Mouse (Mus musculus) B cell, adult 2 months (primary cell): ENCODE results near the gene Tlcd2.

ENCODE experiments used
- DNase-seq, 2 experiments: peaks; one replicate each; pipeline ENCODE4 v3.0.0; 2022

Tlcd2 gene

DNA sequence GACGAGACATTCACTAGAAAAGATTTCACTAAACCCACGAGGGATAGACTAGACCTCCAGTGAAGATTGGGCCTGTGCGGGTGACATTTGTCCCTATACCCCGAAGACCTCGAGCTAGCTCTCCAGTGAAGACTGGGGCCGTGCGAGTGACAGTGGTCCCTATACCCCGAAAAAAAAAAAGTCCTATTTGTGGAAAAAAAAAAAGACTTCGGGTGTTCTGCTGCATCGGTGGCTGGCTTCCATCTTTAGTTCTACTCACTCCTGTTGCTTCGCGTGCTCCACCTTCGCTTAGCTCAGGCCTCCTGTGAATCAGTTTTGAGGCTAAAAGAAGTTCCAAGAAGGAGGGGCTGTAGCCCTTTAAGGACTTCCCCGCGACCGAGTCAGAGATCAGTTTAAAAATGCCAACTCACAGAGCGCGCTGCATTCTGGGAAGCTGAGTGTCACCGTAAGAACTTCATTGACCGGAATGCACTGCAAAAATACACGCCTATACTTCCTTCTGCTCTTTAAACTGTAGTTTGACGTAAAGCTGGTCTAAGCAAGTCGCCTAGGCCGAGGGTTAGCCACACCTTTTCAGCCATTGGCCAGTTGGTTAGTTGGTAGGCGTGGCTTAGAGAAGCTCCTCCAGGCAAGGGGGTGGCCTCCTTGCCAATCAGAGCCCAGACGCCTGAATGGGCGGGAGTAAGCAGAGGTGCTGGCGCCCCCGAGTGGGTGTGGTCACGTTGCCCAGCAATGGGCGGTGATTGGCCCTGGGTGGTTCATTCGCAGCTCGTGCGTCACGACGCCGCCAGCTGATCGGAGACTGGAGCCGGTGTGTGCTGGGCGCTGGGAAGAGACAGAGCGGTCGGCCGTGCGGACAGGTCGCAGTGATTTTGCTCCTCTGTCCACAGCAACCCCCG, at the start of gene Tlcd2:
TSS of gene Tlcd2 (plus strand) at position 872 of the 899 bp plus-strand sequence.
- DNase-seq = peak; percentile 98 to 99

DNA sequence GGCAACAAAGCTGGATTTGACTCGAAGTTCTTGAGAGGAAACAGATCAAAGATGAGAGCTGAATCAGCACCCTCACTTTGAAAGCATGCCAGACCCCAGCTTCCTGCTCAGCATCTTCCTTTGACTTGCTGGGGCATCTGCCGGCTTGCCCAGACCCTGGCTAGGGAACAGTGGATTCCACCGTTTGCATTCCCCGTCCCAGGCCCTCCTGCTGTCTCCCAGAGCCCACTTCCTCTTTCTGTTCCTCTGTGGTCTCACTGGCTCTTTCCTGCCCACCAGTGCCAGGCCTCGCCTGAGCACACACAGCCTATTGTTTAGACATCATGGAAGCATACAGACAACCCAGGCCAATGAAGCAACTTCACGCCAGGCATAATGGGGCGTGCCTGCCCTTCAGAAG, 46.4 kb upstream of the Tlcd2 start:
- DNase-seq = peak in 1 of 2 experiments; percentile 42

DNA sequence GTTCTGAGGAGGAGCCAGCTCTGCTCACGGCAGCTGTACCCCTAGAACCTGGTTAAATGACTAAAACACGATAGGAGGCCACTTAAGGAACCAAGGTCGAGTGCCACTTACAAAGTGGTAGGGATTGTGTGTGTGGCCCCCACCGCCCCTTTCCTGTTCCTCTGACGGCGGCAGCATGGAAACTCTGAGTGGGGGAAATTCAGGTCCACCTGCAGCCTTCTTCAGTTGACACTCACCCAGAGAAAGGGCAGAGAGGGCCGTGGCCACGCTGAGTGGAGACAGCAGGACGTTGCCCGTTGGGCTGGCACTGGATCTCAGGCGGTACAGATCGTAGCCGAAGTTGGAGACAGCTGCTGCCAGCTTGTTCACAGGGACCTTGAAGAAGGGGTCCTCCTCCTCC, 45.5 kb upstream of the Tlcd2 start:
- DNase-seq = peak; percentile 32 to 39

DNA sequence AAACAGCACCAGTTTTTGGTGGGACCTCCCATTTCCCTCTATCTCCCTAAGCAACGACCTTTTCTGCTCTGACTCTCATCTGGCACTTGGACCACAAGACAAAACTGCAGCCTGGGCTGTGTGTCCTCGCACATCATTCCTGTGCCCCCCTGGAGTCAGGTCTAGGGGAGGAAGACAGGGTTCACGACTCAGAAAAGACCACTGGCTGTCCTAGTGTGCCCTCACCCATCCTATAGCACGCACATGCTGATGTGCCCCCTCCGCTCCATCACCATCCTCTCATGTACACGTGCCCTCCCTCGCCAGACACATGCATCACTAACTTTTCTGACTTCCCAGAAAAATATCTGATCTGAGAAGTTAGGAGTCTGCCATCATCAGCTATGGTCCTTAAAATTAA, 41.5 kb upstream of the Tlcd2 start:
- no peak for DNase-seq

DNA sequence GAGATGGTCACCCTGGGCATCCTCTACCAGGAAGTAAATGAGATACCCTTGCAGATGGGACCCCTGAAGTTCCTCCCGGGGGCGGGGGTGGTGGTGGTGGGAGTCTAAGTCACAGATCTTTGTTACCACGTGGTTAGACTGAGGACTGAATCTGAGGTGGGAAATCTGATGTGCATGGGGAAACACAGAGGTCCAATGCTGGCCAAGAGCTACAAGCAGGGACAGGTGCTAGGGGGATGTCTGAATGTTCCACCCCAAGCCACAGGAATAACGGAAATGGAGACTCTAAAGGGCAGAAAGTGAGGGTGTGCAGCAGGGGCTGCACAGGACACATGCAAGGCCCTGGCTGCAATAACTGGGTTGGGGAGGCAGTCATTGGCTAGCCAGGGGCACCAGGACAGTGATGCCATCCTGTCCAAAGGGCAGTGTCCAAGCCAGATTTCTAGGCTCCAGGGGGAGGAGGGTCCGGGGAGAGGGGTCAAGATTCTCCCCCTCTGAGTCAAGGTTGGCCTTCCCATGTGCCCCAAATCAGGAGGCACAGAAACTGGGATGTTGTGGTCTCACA, 40.6 kb upstream of the Tlcd2 start:
- no peak for DNase-seq

DNA sequence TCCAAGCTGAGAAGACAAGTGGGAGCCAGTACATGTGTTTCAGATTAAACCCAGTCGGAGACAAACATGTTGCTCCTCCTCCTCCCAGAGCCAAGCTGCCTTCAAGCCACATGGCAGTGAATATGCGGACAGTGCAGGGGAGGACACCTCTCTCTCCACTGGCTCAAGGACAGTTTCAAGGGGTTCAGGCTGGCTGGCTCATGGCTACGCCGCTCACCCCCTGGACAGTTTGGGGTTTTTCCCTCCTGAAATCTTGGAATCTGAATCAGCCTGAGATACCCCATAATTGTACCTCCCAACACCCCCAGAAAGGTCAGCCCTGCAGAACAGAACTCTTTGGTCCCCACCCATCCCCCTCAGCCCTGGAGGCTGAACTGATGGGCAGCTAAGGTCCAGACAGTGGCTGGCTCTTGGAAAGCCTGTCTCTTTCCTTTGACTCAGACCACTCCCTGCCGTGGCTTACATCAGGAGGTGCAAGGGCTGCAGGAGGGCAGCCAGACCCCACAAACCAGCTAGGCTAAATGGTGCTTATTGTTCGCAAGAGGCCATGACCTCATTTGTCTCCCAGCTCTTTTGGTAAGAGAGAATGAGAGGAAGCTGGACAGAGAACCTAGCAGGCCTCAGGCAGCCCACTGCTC, 40.0 kb upstream of the Tlcd2 start:
- no peak for DNase-seq

DNA sequence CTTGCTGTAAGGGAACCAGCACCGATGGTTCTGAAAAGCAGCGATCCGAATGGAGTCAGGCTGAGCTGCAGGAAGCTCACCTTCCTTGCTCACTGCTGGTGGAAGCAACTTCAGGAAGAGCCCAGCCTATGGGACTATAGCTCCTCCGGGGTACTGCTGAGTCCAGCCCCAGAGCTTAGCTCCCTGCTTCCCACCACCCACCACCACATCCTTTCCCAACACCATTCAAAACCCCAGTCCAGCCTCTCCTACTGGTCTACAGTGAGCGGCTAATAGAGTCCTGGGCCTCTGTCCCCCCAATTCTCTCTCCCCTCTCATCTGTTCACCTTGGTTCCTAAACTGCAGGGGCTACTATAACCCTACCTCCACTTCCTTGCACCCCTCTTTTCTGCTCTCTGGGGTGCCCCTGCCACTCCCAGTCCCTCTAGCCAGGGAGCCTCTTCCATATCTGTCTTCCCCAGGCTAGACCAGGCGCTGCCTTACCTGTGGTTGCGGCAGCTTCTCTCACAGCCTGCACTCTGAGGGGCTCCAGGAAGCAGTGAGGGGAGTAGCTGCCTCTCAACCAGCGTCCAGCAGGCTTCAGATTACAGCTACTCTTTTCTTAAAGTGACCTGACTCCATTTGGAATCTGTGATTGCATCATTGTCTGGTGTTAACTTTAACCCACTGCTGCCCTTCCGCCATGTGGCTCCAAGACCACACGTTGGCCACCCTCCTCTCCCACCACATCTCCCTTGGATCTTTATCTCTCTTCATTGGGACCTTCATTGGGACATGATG, 39.3 kb upstream of the Tlcd2 start, which contains the start of gene Serpinf1:
TSS of gene Serpinf1 (minus strand) at position 689 of the 780 bp plus-strand sequence.
- no peak for DNase-seq

DNA sequence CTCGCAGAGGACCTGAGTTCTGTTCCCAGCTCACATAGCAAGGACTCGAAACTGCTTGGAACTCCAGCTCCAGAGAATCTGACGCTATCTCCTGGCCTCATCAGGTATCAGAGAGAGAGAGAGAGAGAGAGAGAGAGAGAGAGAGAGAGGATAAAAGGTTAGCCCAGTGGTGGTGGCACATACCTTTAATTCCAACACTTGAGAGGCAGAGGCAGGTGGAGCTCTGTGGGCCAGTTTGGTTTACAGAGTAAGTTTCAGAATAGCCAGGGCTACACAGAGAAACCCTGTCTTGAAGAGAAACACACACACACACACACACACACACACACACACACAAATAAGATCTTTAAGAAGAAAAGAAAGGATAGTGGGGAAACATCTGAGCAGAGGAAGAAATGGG, 38.4 kb upstream of the Tlcd2 start:
- no peak for DNase-seq

DNA sequence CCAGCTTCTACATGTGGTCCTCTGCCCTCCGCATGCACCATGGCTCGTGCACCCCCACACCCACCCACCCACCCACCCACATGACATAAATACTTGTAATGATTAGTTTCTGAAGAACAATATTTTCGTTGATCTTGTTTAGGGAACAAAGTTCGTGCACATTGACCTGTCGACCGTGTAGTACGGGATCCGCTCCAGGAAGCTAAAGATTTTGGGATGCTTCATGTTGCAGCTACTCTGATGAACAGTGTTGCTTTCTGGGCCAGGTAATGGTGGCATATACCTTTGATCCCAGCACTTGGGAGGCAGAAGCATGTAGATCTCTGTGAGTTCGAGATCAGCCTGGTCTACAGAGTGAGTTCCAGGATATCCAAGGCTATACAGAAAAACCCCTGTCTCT, 37.5 kb upstream of the Tlcd2 start:
- no peak for DNase-seq

DNA sequence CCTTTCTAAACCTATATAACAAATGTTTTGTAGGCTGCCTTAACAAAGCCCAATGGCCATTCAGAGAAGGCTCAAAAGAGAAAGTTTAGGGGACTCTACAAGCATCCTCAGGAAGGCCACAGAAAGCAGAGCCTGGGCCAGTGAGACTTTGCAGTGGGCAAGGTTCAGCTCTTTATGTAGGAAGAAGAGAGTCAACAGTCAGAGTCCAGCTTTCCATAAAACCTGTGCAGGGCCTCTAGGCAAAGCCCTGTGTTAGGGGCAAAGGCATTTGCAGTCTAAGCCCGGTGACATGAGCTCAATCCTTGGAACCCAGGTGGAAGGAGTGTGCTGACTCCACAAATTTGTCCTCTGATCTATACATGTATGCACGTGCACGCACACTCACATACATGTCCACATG, 37.1 kb upstream of the Tlcd2 start:
- DNase-seq = no peak

DNA sequence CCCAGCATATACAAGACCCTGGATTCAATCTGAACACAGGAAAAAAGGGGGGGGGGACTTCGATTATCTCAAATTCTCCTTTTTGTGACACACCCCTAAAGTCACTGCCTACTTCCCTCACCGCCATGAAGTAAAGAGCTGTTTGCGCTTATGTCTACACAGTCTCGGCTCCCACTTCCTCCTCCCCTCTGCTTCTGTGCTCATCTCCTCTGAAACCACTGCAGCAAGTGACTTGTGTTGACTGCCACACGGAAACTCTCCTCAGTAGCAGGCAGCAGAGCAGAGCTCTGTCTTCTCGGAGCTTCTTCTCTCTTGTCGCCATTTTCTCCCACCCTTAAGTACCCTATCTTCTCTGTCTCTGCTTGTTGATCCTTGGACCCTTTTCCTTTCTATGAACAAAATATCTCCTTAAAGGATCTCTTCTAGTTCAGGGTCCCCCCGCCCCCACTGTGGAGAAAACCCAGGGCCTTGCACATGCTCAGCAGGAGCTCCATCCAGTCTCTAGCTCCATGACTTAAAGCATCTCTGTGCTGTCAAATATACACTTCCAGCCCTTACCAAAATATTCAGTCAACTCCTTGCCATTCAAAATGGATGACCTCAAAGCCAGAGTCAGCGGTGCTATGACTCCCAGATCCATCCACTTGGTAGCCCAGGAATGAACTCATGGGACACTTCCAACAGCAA, 32.4 kb upstream of the Tlcd2 start:
- peak; percentile 43 to 54 for DNase-seq

DNA sequence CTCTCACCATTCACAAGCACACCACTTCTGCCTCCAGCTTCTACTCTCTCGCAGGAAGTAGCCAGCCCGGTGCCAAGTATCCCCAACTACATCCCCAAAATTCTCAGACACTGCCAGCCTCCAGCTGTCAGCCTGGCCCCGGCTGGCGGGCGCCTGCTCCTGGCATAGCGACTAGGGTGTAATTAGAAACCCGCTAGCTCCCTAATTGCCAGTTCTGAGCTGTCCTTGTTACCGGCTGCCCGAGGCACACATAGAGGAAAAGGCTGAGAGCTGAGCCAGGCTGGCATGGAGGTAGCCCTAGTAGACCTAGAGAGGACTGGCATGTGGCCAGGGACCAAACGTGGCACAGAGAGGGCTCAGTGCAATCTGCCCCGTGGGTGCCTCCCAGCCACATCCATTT, 30.2 kb upstream of the Tlcd2 start:
- no peak for DNase-seq

DNA sequence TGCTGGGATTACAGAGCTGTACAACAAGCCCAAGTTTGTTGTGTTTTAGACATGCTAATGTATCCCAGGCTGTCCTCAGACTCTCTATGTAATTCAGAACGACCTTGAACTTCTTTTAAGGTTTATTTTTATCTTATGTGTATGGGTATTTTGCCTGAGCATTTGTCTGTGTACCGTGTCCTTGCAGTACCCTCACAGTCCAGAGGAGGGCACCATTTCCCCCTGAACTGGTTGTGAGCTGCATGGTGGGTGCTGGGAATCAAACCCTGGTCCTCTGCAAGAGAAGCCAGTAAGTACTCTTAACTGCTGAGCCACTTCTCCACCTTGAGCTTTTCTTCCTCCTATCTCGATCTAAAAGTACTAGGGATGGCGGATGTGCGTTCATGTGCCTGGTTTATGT, 27.4 kb upstream of the Tlcd2 start:
- DNase-seq = peak in 1 of 2 experiments; percentile 37

DNA sequence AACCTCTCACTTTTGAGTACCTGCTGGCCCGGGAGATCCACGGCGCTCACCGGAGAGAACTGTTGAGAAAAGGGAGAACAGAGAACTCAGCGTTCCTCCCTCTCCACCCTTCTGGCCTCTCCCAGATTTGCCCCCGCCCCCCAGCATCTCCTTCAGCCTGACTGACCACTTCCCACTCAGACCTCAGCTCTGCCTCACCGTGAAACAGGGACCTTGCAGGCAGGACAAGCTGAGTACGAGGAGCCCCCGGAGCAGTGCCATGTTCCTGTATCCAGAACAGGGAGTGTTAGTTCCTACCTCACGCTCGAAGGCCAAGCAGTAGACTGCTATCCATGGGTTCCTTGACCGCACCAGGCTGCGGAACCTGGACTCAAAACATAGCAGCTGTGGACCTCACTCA, 23.3 kb upstream of the Tlcd2 start:
- no peak for DNase-seq

DNA sequence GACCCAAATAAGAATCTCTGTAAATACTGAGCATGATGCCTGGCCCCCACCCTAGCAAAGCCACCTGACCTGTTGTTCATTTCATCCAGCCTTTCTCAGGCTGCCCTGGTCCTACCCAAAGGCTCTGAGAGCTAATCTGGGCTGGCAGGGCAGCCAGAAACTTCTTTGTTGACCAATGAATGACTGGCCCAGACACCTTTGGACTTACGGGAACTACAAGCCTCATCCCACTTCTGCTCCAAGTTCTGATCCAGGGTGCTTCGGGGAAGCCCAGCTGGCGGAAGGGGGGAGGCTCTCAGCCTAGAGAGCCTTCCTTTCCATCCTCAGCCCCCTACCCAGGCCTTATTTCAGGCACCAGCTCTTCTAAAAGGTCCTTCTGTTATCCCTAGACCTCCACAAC, 22.7 kb upstream of the Tlcd2 start:
- no peak for DNase-seq

DNA sequence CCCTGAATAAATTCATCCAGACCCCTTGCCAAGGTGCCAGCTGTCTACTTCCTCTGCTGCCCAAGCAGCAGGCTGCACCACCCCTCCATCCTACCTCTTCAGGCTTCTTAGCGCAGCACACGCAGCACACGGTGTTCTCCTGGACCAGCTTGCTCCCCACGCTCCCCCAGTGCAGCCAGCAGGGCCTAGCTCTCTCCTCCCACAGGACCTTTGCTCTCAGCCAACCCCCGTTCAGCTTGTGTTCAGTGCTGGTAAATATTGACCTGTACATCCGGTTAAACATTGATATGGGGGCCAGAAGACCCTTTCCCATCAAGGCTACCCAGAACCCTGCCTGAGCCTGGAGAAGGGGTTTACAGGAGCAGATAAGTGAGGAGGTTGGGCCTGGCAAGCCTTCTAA, 22.2 kb upstream of the Tlcd2 start, which contains the start of gene Serpinf2:
TSS of gene Serpinf2 (minus strand) at position 229 of the 400 bp plus-strand sequence.
- DNase-seq = no peak

DNA sequence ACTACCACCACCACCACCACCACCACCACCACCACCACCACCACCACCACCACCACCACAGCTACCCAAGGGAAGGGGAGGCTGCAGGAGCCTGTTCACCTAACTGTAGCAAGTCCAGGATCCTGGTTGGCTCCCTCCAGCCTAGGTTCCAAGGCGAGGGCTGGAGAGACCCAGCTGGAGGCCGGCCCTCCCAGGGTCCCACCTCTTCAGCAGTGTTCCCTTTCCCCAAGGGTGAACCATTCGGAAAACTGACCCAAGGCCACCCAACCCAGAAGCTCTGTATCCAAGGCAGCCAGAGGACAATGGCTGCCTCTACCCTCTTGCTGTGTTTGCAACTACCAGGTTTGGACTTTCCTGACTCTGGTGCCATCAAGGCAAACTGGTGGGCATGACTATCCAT, 21.6 kb upstream of the Tlcd2 start:
- no peak for DNase-seq

DNA sequence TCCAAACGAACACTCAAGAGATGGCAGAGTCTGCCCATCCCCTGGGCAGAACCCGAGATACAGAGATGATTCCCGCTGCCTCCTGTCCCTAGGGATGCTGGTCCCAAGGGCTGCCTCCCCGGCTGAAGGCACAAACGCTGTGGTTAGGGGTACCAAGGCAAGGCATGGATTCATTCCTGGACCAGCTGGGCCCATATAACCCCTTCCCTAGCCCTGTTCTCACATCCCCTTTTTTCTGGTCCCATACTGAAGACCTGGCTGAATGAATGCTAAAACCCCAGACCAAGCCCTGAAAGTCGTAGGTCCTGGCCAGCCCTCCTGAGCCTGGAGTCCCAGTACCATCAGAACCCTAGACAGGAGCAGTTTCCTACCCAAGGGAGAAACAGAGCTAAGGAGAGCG, 20.5 kb upstream of the Tlcd2 start:
- no peak for DNase-seq

DNA sequence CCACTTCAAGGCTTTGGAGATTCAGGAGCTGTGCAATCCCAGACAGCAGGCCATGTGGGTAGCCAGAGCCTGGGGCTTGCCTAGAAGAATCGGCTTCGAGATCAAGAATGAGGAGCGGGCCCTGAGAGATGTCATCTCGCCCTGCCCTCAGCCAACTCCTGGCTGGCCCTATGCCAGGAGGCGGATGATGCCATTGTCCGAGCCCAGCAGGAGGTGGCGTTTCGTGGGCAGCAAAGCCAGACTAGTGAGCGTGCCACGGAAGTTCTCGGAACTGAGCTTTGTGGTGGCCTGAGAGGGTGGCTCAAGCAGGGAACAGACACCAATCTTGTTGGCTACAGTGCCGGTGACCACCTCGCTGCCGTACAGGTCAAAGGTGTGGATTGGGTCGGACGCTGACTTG, 19.9 kb upstream of the Tlcd2 start:
- DNase-seq = no peak

DNA sequence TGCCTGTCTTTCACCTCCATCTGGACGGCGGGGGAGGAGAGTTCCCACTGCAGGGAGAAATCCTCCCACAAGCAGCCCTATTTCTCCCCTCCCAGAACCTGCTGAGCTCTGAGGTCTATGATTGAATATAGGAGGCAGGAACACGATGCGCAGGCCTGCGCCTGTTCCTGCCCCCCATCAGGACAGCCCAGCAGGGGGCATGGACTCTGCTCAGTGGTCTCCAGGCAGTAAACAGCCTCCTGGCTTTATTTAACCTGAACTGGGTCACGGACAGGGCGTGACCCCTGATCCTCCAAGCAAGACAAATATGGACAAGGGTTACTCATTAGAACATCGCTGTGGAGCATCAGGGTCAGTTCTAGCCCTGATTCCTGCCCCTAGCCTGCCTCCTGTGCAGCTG, 17.8 kb upstream of the Tlcd2 start:
- DNase-seq = no peak

DNA sequence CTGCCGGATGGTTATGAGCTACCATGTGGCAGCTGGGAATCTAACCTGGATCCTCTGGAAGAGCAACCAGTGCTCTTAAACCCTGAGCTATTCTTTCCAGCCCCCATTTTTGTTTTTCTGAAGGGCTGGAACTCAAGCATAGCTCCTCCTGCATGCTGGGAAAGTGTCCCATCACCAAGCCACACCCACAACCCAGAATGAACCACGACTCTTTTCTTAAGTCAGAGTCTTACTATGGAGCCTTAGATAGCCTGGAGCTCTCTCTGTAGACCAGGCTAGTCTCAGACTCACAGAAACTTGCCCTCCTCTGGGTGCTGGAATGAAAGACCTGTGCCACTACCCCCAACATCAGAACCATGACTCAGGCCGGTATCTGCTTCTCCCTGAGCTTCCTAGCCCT, 12.9 kb upstream of the Tlcd2 start:
- no peak for DNase-seq

DNA sequence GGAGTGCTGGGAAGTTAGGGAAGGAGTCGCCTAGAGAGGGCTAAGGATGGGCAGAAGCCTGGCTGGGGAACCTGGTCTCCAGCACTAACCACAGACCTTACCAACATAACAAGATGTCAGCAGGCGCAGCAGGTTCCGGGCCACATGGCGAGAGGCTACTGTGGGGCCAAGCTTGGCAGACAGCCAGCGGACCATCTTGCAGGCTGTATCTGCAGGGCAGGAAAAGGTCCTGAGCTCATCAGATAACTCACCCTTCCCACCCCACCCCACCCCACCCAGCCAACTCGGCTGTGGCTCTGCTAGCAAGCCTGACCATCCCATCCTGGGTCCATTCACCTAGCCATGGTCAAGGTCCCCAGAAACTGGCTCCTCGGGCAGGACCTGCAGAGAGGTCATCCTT, 11.8 kb upstream of the Tlcd2 start:
- no peak for DNase-seq
